Mouse (Mus musculus) c-Kit-positive CD71-positive TER-119-negative erythroid progenitor cells, embryonic 14.5 days (primary cell): ENCODE measurements around the gene Lzic.
A peak's percentile ranks its signal among the peaks of the same experiment; 100 is the strongest.
"Not testable (repeated sequence)": the region's sequence is repeated elsewhere in the genome, so short reads cannot be mapped to it uniquely, and the experiment has no call there.

ENCODE experiments used
- DNase-seq: peaks from one replicate; pipeline ENCODE4 v3.0.0-alpha.2; 2013; ENCODE audit warnings: low read depth

Gene Lzic

DNA sequence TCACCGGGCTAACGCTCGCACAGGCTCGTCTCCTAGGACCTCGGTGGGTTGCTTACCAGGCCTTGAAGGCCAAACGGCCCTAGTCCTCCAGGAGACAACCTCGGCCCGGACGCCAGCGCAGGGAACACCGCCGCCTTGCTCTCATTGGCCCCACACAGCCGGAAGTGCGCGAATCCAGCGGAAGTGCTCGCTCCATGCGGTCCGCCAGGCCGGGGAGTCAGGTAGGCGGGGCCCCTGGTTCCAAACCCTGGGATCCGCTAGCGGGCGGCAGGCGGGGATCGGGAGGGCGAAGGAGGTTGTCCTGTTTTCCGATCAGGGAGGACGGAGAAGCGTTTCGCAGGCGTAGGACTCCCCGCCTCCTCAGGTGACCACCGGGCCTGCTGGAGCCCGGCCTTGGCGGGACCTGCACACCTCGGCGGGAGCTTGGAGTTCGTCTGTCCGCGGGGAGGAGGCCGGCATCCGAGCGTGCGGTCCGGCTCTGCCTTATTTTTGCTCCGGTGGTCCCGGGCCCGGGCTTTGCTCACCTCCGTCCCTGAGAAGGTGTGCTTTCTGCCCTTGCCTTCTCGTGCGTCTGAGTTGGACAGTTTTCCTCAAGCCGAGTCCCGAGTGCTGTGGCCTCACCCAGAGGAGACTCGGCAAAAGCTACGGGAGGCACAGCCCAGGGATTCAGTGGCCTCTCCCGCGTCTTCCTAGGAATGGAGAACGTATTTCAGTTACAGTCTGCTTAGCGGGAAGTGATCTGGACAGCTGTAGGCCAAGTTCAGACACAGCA lies at the start of gene Lzic, which contains the start of gene Nmnat1:
Gene Lzic (plus strand): TSS at position 177 of the 772 bp plus-strand sequence.
Gene Nmnat1 (minus strand): TSS at position 150 of the 772 bp plus-strand sequence.
- peak; percentile 86 for DNase-seq

- DNase-seq, result no peak
Measured at GRCm38 (mm10) chr4:149440576-149440975, 44.5 kb upstream of the Lzic start.

GRCm38 (mm10) chr4:149442436-149442835 lies 42.6 kb upstream of the Lzic start:
- no peak for DNase-seq

DNA sequence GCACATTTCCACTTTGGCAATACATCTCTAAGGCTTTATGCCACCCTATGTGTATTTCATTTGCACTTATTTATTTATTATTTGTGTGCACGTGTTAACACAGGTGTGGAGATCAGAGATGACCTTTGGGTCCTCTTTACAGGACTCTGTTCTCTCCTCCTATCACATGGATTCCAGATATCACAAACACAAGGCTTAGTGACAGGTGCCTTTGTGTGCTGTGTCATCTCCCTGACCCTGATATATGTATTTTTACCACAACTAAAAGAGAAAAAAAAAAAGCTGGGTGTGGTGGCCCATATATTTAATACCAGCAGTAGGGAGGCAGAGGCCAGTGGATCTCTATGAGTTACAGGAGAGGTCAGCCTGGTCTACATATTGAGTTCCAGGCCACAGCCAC lies 40.6 kb upstream of the Lzic start:
- DNase-seq, result no peak

- DNase-seq, result peak; percentile 89
Measured at GRCm38 (mm10) chr4:149444964-149445701, 39.9 kb upstream of the Lzic start.

DNA sequence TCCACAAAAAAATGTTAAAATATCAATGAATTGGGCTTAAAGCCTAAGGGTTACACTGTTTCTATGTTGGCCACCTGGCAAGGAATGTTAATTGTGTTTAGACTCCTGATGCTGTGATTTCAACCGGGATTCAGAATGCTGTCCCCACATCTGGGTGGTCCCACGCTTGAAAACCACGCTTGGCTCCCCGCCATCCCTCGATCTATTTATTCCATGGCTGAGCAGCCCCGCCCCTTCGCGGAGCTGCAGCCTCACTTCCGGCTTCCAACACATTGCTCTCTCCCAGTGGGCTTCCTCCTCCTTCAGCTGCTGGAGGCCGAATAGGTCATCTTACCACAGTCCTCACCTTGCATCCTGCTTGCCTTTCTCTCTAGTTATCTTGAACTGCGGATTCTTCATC lies 39.2 kb upstream of the Lzic start:
- no peak for DNase-seq

DNA sequence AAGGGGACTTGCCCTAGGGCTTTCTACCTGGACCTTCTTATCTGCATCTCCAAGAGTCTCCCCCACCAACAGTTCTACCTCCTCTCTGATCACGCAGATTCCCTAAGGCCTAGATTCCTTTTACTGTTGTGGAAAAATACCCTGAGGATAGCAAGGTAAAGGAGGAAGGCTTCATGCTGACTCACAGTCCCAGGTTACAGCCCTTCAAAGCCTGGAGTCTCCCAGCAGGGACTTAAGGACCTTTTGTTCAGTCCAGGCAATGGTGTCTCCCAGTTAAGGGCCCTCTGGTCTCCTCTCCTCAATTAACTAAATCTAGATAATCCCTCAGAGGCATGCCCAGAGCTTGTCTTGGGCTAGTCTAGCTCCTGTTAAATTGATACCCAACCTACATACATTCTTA lies 38.7 kb upstream of the Lzic start:
- no peak for DNase-seq

DNA sequence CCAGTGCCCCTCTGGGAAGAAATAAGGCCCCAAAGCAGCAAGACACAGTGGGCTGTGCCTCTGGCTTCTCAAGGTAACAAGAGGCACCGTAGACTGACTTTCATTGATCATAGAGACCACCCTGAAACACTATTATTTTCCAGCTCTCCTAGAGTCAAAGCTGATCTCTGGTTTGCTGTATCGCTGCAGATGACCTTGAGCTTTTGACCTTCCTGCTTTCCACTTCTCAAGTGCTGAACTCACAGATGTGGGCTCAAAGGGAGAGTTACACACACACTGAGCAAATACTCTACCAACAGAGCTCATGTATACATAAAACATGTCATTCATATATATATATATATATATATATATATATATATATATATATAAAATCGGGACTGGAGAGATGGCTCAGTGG lies 34.4 kb upstream of the Lzic start:
- no peak for DNase-seq

- DNase-seq, result no peak
Measured at GRCm38 (mm10) chr4:149453656-149454055, 31.4 kb upstream of the Lzic start.

- no peak for DNase-seq
Measured at GRCm38 (mm10) chr4:149454263-149454662, 30.8 kb upstream of the Lzic start.

DNA sequence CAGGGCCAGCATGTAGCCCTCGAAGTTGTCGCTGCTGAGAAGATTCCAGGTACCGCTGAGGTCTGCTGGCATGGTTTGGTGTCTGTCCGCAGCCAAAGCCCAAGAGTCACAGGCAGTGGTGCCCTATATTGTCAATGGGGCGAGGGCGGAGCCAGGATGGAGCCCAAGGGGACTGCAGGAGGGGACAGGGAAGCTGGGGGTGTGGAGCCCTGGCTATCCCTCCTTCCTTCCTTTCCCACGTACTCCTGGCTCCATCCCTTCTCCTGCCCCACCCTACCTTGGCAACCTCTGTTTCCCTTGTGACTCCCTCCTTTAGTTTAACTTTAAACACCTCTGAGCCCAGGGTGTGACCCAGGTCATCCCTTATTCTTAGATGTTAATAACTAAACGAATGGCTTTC lies 30.1 kb upstream of the Lzic start, which contains the start of gene Rbp7:
Gene Rbp7 (minus strand): TSS at position 100 of the 400 bp plus-strand sequence.
- DNase-seq, result no peak

- DNase-seq, result not testable (repeated sequence)
Measured at GRCm38 (mm10) chr4:149457163-149457562, 27.9 kb upstream of the Lzic start.

DNA sequence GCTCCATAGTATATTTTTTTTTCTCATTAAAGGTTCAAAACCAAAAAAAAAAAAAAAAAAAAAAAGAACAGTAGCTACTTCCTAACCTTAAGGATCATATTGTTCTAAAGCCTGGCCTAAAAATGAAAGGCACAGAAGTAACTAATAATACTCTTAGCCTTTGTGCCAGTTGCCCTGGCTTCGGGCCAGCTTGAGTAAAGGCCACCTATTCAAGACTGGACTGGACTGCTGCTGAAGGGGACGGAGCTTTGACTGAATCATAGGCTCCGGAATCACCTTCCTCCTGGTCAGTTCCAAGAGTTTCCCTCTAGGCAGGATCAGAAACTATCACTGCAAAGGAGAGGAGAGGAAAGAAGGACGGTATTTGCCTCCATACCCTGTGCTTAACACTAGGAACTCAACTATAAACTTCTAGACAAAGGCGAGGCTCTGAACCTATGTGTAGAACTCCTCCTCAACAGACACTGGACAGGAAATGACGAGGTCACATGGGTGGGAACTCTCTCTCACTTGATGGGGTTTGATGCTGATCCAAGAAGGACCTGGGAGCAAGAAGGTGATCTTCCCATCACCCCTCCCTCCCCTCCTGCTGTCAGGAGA lies 27.1 kb upstream of the Lzic start:
- DNase-seq, result no peak

DNA sequence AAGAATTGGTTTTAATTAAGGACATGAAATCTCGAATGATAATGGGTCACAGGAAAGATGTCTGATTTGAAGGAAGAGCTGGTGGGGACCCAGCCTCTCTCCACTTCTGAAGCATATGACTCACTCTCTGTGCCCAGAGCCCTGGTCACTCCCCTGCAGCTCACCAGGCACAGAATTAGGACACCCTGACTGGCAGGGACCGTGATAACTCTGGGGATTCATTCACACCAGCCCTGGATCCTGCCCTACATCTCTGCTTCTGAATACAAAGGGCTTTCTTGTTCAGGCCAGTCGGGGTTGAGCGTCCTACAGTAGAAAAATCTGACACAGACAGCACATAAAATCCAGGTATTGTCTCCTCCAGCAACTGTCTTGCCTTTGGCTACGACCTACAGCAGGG lies 26.5 kb upstream of the Lzic start:
- DNase-seq, result no peak

DNA sequence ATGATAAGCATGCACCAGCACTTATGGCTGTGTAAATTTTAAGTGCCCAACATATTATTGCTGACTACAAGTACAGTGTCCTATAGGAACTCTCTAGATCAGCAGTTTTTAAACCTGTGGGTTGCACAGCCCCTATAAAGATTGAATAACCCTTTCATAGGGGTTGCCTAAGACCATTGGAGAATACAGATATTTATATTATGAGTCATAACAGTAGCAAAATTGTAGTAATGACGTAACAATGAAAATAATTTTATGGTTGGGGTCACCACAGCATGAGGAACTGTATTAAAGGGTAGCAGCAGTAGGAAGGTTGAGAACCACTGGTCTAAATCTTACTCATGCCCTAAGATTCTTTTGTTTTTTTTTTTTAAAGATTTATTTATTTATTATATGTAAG lies 25.6 kb upstream of the Lzic start:
- DNase-seq, result no peak

DNA sequence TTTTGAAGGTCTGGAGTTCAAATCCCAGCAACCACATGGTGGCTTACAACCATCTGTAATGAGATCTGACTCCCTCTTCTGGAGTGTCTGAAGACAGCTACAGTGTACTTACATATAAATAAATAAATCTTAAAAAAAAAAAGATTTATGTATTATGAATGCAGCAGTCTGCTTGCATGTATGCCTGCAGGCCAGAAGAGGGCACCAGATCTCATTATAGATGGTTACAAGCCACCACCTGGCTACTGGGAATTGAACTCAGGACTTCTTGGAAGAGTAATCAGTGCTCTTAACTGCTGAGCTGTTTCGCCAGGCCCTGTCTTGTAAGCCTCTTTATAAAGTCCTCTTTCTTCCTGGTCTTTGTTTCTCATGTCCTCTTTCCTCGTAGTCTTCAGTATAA lies 24.6 kb upstream of the Lzic start:
- DNase-seq, result not testable (repeated sequence)

DNA sequence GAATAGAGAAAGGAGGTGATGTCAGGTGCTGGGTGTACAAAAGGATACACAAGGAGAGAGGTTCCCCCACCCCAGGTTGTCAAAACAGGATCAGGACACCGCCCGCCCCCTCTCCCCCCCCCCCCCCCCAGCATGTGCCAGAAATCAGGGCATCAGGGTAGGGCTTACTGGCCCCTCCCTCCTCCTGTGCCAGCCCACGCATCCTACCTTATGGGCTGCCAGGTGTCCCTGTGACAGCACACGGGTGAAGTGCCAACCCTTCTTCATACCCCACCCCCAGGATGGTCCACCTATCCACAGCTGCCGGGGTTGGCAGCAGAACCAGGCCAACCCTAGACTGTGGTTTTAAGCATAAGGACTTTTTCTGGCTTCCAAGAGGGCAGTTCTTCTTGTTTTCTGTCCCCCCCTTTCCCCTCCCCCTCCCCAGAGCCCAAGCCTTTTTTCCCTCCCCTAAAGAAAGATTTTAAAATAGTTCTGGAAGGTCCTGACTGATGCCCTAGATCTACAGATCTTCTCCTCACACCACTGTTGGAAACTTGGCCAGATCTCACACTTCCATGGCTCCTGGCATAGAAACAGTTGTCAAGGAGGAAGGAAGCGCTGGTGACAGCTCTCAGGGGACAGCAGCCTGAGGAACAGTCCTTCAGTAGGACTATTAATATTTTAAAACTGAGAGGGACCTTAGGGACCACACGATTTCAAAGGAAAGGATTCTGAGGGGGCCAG lies 23.3 kb upstream of the Lzic start:
- DNase-seq, result no peak

- DNase-seq, result no peak
Measured at GRCm38 (mm10) chr4:149462305-149462971, 22.6 kb upstream of the Lzic start.

GRCm38 (mm10) chr4:149463435-149463950 lies 21.5 kb upstream of the Lzic start:
- DNase-seq, result no peak

GRCm38 (mm10) chr4:149469557-149469956 lies 15.5 kb upstream of the Lzic start:
- DNase-seq, result no peak

DNA sequence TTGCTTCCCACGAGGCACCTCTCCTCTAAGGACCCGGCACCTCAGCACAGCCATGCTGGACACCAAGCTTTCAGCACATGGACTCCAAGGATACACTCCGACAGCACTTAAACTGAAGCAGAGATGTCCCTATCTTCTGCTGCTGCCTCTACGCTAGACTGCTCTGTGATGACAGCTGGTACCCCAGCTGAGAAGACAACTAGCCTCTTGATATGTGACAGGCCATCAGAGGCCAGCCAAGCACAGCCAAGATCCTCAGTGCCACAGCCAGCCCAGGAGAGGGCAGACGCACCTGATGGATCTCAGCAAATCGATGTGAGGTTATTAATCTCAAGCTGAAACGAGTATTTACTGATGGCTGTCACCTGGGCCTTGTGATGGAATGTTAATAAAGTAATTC lies 9.9 kb upstream of the Lzic start:
- no peak for DNase-seq
